Mouse (Mus musculus) layer of hippocampus, adult 11-12 months (tissue): ENCODE measurements at regions not wholly inside any gene's neighbourhood (a gene's known extent, or its start where the extent isn't known, plus 50 kb on each side); places are given as distances from the start of the nearest gene placed in this dataset.
A peak's percentile ranks its signal among the peaks of the same experiment; 100 is the strongest.
"Not testable (repeated sequence)": the region's sequence is repeated elsewhere in the genome, so short reads cannot be mapped to it uniquely, and the experiment has no call there.

Experiments
- DNase-seq: peaks from one replicate; pipeline ENCODE4 v3.0.0; 2022; ENCODE audit warnings: low spot score

DNA sequence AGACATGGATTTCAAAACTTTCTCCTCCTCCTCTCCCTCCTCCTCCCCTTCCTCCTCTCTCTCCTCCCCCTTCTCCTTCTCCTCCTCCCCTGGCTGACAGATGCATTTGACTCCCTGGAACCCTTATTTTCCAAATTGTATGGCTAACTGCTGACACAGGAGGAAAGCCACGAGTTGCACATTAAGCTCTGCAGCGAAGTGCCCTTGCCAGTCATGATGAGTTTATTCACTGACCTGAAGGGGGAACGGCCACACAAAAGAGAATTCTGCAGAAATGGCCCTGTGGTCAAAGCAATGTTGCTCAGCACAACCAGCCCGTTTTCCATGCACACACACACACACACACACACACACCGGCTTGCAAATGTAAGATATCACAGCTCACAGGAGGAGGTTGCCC lies 112.6 kb downstream of the Tomm20 start:
- no peak for DNase-seq

DNA sequence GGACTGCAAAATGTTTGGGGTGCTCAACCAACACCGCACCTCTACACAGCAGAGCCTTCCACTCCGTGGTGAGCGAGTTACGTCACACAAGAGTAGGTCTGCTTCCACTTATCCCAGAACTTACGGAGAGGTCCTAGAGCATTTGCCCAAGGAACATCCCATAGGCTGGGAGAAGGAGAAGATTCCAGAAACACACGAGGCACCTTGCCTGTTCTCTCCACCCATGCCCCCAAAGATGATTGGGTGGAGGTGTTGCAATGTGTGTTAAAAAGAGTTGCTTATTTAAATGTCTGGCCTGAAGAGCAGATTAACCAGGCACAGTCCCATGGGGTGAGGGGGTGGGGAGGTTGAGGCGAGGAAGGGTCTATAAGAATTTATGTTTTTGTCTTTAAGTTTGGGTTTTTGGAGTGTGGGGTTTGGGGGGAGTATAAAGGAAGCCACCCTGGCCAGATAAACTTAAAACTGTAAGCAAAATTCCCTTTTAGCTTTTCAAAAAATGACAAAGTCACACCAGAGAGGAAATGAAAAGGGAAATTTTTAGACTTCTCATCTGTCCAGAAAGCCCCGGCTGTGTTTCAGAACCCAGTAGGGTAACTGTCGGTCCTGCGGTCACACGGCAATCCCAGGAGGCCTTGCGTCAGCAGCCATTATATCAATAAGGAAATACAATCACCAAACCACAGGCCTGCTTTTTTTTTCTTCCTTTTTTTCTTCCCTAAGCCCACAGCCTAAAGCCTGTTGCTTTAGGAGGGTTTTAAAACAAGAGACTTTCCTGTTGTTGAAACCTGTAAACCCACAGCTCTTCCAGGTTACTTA lies 113.3 kb downstream of the Tomm20 start:
- DNase-seq, result no peak

- DNase-seq, result no peak
Observed at GRCm38 (mm10) chr8:126831312-126832162, 114.1 kb downstream of the Tomm20 start.

- no peak for DNase-seq
Observed at GRCm38 (mm10) chr8:126830242-126830530, 115.5 kb downstream of the Tomm20 start.

GRCm38 (mm10) chr8:126829376-126830241 lies 116.0 kb downstream of the Tomm20 start:
- DNase-seq, result no peak

DNA sequence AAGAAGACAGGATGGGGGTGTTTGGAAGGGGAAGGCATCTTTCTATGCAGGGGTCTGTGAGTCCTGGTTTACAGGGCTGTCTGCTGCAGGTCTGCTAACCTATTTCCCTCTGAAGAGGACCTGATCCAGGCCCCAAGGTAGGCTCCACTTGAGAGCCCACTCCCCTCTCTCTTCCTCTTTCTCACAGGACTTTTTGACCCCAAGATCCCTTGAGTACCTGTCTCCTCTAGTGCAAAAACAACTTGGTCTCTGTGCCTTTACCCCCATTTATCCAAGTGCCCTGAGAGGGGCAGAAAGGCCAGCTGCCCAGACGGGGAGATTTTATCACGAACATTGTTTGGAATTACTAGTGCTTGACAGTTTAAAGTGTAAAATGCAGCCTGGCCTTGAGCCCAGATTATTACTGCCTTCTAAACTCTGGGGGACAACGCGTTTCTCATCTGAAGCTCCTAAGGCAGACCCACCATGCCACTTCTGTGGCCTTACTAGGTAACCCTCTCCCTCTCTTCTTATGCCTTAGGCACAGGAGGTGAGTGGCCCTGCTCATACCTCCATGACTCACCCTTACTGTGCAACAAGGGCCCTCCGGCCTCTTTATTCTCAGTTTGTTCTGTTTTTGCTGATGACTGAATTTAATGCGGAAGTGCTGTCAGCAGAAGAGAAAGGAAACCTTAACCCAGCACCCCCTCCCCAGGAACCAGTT lies 117.8 kb downstream of the Tomm20 start:
- DNase-seq, result no peak

DNA sequence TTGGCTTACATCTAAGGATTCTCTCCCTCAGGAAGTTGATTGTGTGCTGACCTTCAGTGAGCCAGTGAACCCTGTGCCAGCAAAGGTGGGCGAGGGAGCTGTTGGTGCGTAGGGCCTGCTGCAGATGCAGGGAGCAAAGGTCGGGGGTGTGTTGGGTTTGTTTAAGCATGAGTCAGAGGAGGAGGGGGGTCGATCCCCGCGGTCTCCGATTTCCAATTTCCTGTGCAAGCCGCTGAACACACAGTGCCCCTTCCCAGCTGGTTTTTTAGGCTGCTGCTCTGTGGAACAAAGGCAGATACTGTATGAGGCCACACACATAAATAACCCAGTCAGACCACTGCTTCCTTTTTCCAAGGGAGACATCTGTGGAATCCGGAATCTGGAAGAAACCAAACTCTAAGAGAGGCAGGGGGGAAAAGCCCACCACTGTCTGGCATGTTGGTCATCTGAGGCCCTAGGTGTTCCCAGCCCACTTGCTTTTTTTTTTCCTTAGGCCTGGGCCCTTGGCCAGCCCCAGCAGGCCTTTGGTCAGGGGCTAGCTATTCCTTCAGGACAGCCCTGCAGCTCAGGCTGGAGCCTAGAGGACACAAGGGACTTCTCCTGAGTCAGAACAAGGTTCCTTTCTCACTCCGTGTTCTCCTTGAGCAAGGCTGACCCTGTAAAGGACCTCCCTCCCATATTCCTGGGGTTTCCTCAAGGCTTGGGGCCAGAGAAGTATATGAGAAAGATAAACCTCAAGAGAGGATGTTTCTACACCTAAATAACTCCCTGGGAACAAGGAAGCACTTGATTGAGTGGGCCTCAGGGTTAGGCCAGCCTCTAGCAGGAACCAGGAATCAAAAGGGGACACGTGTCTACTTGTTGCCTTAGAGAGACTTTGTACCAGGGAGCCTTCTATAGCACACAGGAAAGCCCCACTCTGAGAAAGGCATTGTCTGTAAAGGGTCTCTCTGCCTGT lies 119.0 kb downstream of the Tomm20 start:
- peak; percentile 62 for DNase-seq

DNA sequence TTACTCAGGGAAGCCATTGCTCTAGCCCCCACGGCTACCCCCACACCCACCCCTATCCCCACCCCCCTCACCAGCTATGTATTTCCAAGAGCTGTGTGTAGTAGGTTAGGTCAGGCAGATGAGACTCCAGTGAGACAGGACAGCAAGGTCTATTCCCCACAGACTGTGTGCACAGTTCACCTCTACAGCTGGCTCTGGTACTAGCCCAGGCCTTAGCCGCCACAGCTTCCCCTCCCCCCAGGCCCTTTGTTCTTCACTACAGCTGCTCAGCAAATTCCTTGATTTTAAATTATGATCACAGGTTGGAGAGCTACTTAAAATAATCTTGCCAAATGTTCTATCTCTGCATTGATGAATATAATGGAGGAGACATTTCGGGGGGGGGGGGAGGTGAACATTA lies 119.8 kb downstream of the Tomm20 start:
- no peak for DNase-seq

DNA sequence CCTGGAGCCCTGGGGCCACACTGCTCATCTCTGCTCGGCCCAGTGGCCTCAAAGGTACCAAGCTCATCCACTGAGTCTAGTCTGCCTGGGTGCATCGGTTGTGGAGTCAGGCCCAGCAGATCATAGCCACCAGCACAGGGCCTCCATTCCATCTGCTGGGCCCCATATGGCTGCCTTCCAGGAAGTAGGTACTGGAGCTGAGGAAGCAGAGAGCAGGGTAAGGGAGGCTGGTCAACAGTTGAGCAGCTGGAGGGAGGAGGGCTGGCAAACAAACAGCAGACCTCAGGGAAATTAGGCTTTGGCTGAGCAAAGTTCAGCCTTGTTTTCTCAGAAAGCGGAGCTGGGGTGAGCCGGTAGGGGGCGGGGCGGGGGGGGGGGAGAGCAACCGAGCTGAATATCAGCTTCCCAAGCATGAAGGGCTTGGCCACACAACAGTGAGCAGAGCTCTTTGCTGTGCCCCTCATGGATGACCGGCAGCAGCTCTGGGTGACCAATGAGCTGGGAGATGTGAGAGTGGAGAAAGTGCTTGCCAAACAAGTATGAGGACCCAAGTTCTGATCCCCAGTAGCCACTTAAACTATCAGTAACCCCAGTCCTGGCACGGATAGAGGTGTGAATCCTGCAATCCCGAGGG lies 121.0 kb downstream of the Tomm20 start:
- no peak for DNase-seq

GRCm38 (mm10) chr8:126822269-126822668 lies 123.4 kb downstream of the Tomm20 start:
- no peak for DNase-seq

- no peak for DNase-seq
Observed at GRCm38 (mm10) chr8:126821279-126821678, 124.4 kb downstream of the Tomm20 start.

DNA sequence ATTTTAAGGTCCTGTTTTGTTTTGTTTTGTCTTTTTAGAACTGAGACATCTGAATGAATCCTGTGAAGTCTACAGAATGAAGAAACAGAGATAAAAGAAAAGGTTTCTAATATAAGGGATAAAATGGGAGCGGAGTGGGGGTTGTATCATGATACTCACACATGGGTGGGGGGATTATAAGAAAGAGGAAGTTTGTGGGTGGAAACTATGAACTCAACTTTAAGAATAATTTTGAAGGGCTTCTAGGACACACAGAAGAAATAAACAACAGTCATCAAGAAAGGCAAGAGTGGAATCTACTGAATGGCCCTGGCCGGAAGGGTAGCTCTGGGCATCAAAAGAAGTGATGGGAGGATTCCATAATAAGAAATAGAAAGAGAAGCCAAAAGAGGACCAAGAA lies 125.1 kb downstream of the Tomm20 start:
- DNase-seq, result no peak

- DNase-seq, result no peak
Observed at GRCm38 (mm10) chr8:126819261-126819660, 126.4 kb downstream of the Tomm20 start.

- no peak for DNase-seq
Observed at GRCm38 (mm10) chr8:126816155-126816554, 129.5 kb downstream of the Tomm20 start.

GRCm38 (mm10) chr8:126814427-126814826 lies 131.2 kb downstream of the Tomm20 start:
- no peak for DNase-seq

DNA sequence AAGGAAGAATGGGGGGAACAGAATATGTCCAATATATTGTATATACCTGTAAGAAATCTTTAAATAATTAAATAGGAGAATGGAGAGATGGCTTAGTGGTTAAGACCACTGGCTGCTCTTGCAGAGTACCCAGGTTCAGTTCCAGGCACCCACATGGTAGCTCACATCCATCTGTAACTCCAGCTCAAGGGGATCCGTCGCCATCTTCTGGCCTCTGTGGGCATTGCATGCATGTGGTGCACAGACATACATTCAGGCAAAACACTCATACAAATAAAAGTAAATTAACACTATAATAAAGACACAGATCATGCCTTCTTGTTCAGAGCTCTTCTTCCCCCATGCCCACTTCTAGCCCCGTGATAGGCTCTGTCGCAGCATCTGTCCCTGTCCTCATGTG lies 132.0 kb downstream of the Tomm20 start:
- no peak for DNase-seq

DNA sequence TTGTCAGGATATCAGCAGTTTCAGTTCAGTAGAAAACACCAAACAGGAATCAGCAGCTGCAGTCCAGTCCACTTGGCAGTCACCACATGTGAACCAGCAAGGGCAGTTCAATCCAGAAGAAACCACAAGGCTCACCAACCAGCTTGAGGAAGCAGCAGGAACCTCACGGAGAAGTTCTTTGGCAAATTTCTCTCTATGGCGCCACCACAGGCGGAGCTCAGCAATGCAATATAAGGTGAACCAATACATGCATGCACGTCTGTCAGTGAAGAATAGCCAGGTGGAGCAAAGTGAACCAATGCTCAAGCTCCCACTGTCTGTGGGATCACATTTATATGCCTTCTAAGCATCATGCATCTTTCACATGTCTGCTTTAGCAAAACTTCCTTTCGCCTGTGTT lies 132.9 kb downstream of the Tomm20 start:
- no peak for DNase-seq

DNA sequence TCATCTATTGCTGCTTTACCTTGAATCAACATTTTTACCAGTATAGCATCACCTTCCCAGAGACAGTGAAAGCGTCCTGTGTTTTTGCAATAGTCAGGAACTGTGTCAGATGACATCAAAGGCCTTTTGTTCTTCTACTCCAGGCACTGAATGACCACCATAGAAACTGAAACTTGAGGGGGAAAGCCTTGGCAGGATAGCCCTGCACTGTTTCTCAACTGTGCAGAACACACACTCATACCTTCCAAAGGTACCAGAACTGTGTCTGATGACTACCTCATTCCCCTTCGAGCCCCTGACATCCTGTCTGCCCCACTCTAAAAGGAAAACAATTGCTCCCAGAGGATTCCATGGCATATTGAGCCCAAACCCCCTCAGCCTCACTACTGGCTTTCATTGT lies 134.3 kb downstream of the Tomm20 start:
- not testable (repeated sequence) for DNase-seq

DNA sequence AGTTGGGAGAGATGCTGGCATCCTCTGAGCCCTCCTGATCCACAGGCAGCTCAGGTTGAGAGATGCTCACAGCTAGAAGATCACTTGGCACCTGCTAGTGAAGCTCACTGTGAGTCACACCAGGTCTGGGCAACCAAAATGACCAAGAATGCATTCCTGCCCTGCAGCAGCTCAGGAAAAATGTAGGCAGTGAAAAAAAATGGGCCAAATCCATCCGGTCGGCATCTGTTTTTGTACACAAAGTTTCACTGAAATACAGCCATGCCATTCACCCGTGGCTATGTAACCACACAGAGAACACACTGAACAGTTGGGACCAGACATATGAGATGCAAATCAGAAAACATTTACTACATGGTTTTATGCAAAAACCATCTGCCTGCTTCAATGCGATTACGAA lies 135.1 kb downstream of the Tomm20 start:
- no peak for DNase-seq

DNA sequence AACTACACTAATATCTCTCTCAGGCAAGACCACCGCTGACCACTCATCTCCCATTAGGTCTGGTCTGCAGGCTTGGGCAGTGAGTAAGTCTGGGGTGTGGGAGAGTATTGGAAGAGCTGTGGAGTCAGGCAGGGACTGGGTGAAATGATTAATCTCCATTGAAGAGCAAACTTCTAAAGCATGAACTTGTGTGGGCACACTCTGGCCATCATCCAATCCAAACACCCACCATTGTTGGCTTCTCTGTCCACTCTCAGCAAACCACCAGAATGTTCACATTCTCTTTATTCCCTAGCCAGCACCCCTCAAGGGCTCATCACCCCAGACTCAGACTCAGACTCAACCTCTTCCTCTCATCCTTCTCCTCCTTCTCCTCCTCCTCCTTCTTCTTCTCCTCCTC lies 136.3 kb downstream of the Tomm20 start:
- DNase-seq, result no peak
